Mouse (Mus musculus) forebrain, postnatal 0 days (tissue): ENCODE data around the gene Spsb4. TPM values are rescaled to one million over a fixed set of nuclear protein-coding genes. Genes with fewer than 3 reads are reported as not detected.

Experiments
- ATAC-seq: fragments of 200-750 bp; cut with Nextera tagmentation; 2 replicates; pipeline ENCODE4 v1.8.0; 2017; ENCODE audit warnings: mild to moderate bottlenecking, moderate library complexity
- DNase-seq: peaks from one replicate; pipeline ENCODE4 v3.0.0-alpha.2; 2015
- H3K27ac ChIP-seq: fragments of 300-500 bp; sonication (generic); 2 replicates; pipeline ENCODE4 v1.5.1; 2014; ENCODE audit warnings: low read depth, mild to moderate bottlenecking, antibody characterized with exemption, low read length, moderate library complexity, mixed read lengths
- H3K27me3 ChIP-seq: fragments of 300-500 bp; sonication (generic); 2 replicates; pipeline ENCODE4 v1.6.1; 2014; ENCODE audit warnings: mild to moderate bottlenecking, low read length, mixed read lengths; ENCODE audit not compliant: insufficient read depth
- H3K36me3 ChIP-seq: fragments of 300-500 bp; sonication (generic); 2 replicates; pipeline ENCODE4 v1.6.1; 2014; ENCODE audit warnings: mild to moderate bottlenecking, moderate library complexity; ENCODE audit not compliant: insufficient read depth
- H3K4me1 ChIP-seq: fragments of 300-500 bp; sonication (generic); 2 replicates; pipeline ENCODE4 v1.6.1; 2014; ENCODE audit warnings: antibody characterized with exemption; ENCODE audit not compliant: insufficient read depth
- H3K4me2 ChIP-seq: fragments of 300-500 bp; sonication (generic); 2 replicates; pipeline ENCODE4 v1.6.1; 2014; ENCODE audit warnings: low read depth, mild to moderate bottlenecking, moderate library complexity
- H3K4me3 ChIP-seq: fragments of 300-500 bp; sonication (generic); 2 replicates; pipeline ENCODE4 v1.5.1; 2014; ENCODE audit warnings: low read depth, low read length, mixed read lengths
- H3K9ac ChIP-seq: fragments of 300-500 bp; sonication (generic); 2 replicates; pipeline ENCODE4 v1.6.1; 2014; ENCODE audit warnings: mild to moderate bottlenecking
- H3K9me3 ChIP-seq: fragments of 300-500 bp; sonication (generic); 2 replicates; pipeline ENCODE4 v1.6.1; 2016; ENCODE audit warnings: low read length
- CTCF ChIP-seq: sonication (generic); IDR thresholded peaks from 2 replicates; pipeline ENCODE4 v1.5.1; 2016; ENCODE audit warnings: antibody characterized with exemption, control low read depth, low read depth
- WGBS: fragments of 180-500 bp; shearing (Covaris S2); extraction: QIAGEN DNeasy Blood & Tissue Kit; methylation state at CpG from one replicate; pipeline ENCODE4 v1.1.7; 2014; 5-methylcytosine and 5-hydroxymethylcytosine counted together
- polyA plus RNA-seq: library from polyadenylated mRNA; unstranded; fragments of >200 nt; fragmentation: Nextera tagmentation; extraction: Ambion mirVana; gene quantifications from 2 replicates; pipeline ENCODE4 v1.2.1, GENCODE M21; 2015
- total RNA-seq: library from RNA; depleted of rRNA; stranded (reverse); fragments of >200 nt; gene quantifications from 2 replicates; pipeline ENCODE4 v1.2.3, GENCODE M21; 2014

The Spsb4 gene
- total and polyA plus RNA-seq, 2 experiments from 2014 or later: 16.0 to 22.7 TPM

DNA sequence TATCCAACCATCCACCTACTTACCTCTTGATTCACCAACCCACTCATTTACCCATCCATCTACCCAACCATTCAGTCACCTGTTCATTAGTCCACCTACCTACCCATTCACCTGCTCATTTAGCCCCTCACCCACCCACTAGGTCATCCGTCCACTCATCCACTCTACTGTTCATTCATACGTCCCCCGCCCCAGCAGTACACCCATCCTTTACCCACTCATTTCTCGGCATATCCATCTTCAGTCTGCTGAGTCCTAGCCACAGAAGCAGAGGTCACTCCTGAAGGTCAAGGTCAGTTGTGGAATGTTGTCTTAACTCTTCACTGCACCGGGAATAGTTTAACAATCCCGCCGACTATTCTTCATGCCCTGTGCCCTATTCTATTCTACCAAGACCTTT is 102.6 kb downstream of the Spsb4 start:
- Histone ChIP-seq H3K36me3 (no peaks in the 10 kb centered on the region), H3K27me3 (no peaks in the 10 kb centered on the region), H3K9ac (no peak overlapping the region), H3K9me3 (peaks cover 10% of the 10 kb centered on the region; the same call in 1 of the 2 replicates), H3K27ac (no peak overlapping the region), H3K4me3 (no peak overlapping the region), H3K4me1 (no peaks in the 10 kb centered on the region), H3K4me2 (no peak overlapping the region)
- TF ChIP-seq CTCF: no peak
- 67% methylated on average over 7 of the region's 7 CpGs for WGBS
- ATAC-seq (0 out of 2 replicates have a peak, but pooled peaks have one; percentile 5), DNase-seq (no peak)

DNA sequence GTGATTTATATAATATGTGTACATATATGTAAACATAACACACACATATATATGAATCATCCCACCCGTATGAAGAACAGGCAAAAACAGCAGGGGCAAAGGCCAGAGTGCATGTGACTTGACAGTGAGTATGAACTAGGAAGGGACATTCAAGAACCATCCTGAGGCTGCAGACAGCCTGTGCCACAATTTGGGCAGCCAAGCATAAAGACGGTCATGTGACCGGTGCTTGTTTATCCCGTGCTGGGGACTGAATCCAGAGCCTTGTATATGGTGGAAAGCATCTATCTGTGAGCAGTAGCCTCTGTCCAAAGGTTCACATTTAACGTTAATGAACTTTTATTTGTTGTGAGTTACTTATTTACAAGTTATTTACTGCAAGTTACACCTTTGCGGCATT is 103.8 kb downstream of the Spsb4 start:
- Histone ChIP-seq H3K9ac (no peak overlapping the region), H3K4me3 (no peak overlapping the region), H3K4me1 (no peaks in the 10 kb centered on the region), H3K4me2 (no peak overlapping the region), H3K9me3 (peaks cover 7% of the 10 kb centered on the region; the same call in 1 of the 2 replicates), H3K36me3 (no peaks in the 10 kb centered on the region), H3K27ac (no peak overlapping the region), H3K27me3 (no peaks in the 10 kb centered on the region)
- DNase-seq: no peak
- ATAC-seq: no peak
- 72% methylated on average over 6 of the region's 6 CpGs for WGBS
- no peak for TF ChIP-seq CTCF

DNA sequence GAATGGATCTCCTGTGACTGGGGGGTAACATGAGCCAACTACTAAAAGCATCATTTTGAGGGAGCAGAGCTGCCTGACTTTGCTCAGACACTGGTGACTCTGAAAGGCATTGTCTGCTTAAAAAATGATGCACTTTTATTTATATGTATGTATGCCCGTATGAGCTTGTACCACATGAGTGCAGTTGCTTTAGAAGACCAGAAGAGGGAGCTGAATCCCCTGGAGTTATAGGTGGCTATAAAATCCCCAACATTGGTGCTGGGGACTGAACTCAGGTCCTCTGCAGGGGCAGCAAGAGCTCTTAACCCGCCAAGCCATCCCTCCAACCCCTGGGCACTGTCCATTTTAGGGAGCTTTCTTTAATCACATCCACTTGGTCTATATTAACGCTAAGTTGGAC is 104.6 kb downstream of the Spsb4 start:
- Histone ChIP-seq H3K4me1 (no peaks in the 10 kb centered on the region), H3K27ac (no peak overlapping the region), H3K4me3 (no peak overlapping the region), H3K36me3 (no peaks in the 10 kb centered on the region), H3K4me2 (no peak overlapping the region), H3K9ac (no peak overlapping the region), H3K27me3 (no peaks in the 10 kb centered on the region), H3K9me3 (no peaks in the 10 kb centered on the region)
- 0 out of 2 replicates have a peak, but pooled peaks have one; percentile 7 for TF ChIP-seq CTCF
- no peak for DNase-seq
- ATAC-seq: no peak
- WGBS: 91% methylated on average over 3 of the region's 3 CpGs

DNA sequence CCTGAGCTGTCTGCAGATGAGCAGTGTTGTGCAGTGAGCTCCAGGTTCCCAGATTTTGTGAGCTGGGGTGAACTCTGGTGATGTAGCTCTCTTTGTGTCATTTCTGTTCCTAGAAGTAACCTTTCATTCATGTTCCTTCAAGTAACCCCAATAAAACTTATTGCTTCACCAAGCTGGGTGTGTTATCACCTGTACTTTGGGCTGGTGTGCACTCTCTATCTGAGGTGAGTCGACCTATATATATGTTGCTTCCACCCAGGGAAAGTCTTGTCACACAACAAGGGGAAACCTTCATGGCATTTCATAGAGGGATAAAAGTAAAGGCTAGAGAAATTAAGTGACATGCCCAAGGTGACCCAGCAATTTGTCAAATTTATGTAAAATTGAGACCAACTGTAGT is 109.1 kb downstream of the Spsb4 start:
- 89% methylated on average over 1 of the region's 1 CpGs for WGBS
- Histone ChIP-seq H3K9me3 (no peaks in the 10 kb centered on the region), H3K27me3 (no peaks in the 10 kb centered on the region), H3K27ac (no peak overlapping the region), H3K9ac (no peak overlapping the region), H3K36me3 (no peaks in the 10 kb centered on the region), H3K4me1 (no peaks in the 10 kb centered on the region), H3K4me3 (no peak overlapping the region), H3K4me2 (no peak overlapping the region)
- no peak for TF ChIP-seq CTCF
- ATAC-seq (no peak), DNase-seq (no peak)

DNA sequence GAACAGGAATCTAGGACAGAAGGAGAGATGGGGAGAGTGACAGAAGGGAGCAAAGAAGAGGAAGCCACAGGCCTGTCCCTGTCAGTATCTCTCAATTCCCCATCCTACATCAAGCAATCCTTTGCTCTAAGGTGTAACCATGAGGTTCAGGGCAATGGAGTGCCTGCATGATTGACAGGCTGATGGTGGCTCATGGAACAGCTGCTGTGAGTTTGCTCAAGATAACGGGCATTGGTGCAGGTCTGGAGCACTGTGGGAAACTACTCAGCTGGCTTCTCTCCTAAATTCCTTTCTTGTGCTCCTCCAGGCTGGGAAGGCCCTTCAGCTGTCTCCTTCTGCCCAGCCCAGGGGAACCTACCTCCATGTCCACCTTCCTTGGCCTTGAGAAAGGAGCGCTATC is 109.9 kb downstream of the Spsb4 start:
- no peaks in the 10 kb centered on the region for H3K4me1 ChIP-seq
- ATAC-seq (no peak), DNase-seq (no peak)
- H3K27me3 ChIP-seq: no peaks in the 10 kb centered on the region
- no peak overlapping the region for H3K4me2 ChIP-seq
- WGBS: 60% methylated on average over 2 of the region's 2 CpGs
- H3K9me3 ChIP-seq: no peaks in the 10 kb centered on the region
- H3K9ac ChIP-seq: no peak overlapping the region
- H3K36me3 ChIP-seq: no peaks in the 10 kb centered on the region
- H3K27ac ChIP-seq: no peak overlapping the region
- no peak for TF ChIP-seq CTCF
- H3K4me3 ChIP-seq: no peak overlapping the region

DNA sequence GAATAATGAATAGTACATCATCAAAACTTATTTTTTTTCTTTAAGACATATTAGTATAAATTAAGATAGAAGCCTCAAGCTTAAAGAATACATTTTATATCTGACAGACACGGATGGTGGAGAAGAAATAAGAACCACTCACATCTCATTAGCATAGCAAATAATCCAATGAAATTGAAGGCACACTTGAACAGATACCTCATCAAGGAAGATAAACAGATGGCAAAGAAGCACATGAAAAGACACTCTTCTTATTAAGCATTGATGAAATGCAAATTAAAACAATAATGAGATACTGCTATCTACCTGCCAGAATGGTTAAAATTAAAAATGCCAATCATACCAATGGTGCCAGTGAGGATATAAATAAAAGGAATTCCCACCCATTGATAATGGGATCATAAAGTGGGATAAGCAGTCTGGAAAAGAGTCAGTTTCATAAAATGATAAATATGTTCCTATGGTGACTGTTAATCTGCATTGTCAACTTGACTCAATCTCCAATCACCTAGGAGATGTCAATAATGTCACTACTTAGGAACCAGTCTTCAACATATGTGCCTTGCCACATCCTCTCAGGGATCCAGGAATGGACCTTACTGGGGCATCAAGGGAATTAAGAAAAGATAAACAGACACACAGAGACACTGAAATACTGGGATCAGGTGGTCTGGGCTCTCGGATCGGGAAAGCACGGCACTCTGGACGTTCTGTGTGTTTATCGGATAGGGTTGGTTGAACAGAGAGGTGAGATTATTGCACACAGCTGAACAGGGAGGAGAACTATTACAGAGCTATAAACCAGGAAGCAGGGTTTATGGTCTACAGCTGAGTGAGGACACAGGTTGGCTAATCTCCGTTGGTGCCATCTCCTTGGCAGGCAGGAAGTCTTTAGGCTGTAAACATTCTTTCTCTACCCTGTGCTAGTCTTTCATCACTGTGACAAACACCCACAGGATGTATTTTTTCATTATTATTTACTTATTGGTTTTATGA is 114.0 kb downstream of the Spsb4 start:
- Histone ChIP-seq H3K4me2 (no peak overlapping the region), H3K27me3 (no peaks in the 10 kb centered on the region), H3K4me3 (no peak overlapping the region), H3K9ac (no peak overlapping the region), H3K36me3 (no peaks in the 10 kb centered on the region), H3K4me1 (no peaks in the 10 kb centered on the region), H3K9me3 (no peaks in the 10 kb centered on the region), H3K27ac (no peak overlapping the region)
- DNase-seq (no peak), ATAC-seq (peak; percentile 60; the same call in 1 of the 2 replicates)
- 65% methylated on average over 7 of the region's 7 CpGs for WGBS
- TF ChIP-seq CTCF: no peak

DNA sequence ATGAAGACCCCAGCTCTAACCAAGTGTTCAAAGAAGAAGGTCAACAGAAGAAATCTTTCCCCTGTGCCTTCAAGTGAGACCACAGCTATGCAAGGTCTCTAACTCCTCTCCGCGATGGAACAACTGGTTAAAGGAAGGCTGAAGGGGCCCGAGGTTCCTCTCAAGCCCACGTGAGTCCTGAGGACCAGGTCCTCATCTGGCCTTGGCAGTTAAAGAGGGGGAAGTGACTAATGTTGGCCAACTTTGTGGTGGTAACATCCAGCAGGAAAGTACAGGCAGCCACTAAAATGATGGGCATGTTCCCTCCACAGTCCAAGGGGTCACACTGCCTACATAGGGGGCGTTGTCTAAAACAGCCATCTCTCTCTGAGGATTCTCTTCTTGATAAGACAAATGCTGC is 118.9 kb downstream of the Spsb4 start:
- no peaks in the 10 kb centered on the region for H3K9me3 ChIP-seq
- TF ChIP-seq CTCF: no peak
- H3K4me2 ChIP-seq: no peak overlapping the region
- H3K4me1 ChIP-seq: no peaks in the 10 kb centered on the region
- no peak overlapping the region for H3K9ac ChIP-seq
- ATAC-seq (no peak), DNase-seq (no peak)
- 82% methylated on average over 5 of the region's 5 CpGs for WGBS
- H3K27me3 ChIP-seq: no peaks in the 10 kb centered on the region
- H3K36me3 ChIP-seq: no peaks in the 10 kb centered on the region
- H3K27ac ChIP-seq: no peak overlapping the region
- no peak overlapping the region for H3K4me3 ChIP-seq
